9 mouse cellular contexts compared by ENCODE assay signal in genomic region chr1:178683631-178684030, GRCm38 (mm10).
A peak's percentile ranks its signal among the peaks of the same experiment; 100 is the strongest.
DNase-seq lines count a peak whose midpoint lies in the region; ATAC-seq lines count a peak whose summit lies in the region.
"Had no signal": no experiment of that assay in that cellular context is flagged by ENCODE, and none has a peak within 500 bp of the region (broad histone marks: within the 10 kb centered on the region; RNA-seq: fewer than 3 reads in every experiment).

No protein-coding gene starts in this region.

- no peak overlapping the region for H3K9ac ChIP-seq in midbrain, embryonic 13.5 days (replicated peaks)
- H3K9ac ChIP-seq in liver, embryonic 12.5 days, result no peak overlapping the region
- H3K9ac ChIP-seq: liver, embryonic 14.5 days had no signal

- H3K27ac ChIP-seq in midbrain, embryonic 13.5 days, result no peak overlapping the region
- H3K27ac ChIP-seq in midbrain, embryonic 10.5 days (replicated peaks), result no peak overlapping the region
- no peak overlapping the region for H3K27ac ChIP-seq in liver, embryonic 12.5 days
- H3K27ac ChIP-seq: liver, embryonic 14.5 days had no signal

- H3K36me3 ChIP-seq in midbrain, embryonic 13.5 days, result no peaks in the 10 kb centered on the region
- H3K36me3 ChIP-seq in midbrain, embryonic 10.5 days, result 0 out of 2 replicates have a peak, but pooled peaks cover 2% of the 10 kb centered on the region
- no peaks in the 10 kb centered on the region for H3K36me3 ChIP-seq in liver, embryonic 12.5 days

- no peaks in the 10 kb centered on the region for H3K9me3 ChIP-seq in midbrain, embryonic 13.5 days
- H3K9me3 ChIP-seq in midbrain, embryonic 10.5 days (replicated peaks), result no peaks in the 10 kb centered on the region
- no peaks in the 10 kb centered on the region for H3K9me3 ChIP-seq in liver, embryonic 12.5 days (replicated peaks)

- H3K4me2 ChIP-seq in midbrain, embryonic 13.5 days (replicated peaks), result no peak overlapping the region
- H3K4me2 ChIP-seq in liver, embryonic 12.5 days, result no peak overlapping the region

- H3K27me3 ChIP-seq in midbrain, embryonic 13.5 days, result no peaks in the 10 kb centered on the region
- no peaks in the 10 kb centered on the region for H3K27me3 ChIP-seq in midbrain, embryonic 10.5 days (ENCODE audit: low read depth, poor library complexity, severe bottlenecking)
- 0 out of 2 replicates have a peak, but pooled peaks cover 7% of the 10 kb centered on the region for H3K27me3 ChIP-seq in liver, embryonic 12.5 days (replicated peaks)

- no peak overlapping the region for H3K4me3 ChIP-seq in midbrain, embryonic 13.5 days (replicated peaks)
- H3K4me3 ChIP-seq in midbrain, embryonic 10.5 days, result no peak overlapping the region
- H3K4me3 ChIP-seq in liver, embryonic 12.5 days, result no peak overlapping the region

- 78% methylated on average over 10 of the region's 10 CpGs for WGBS in midbrain, embryonic 13.5 days
- 85% methylated on average over 10 of the region's 10 CpGs for WGBS in midbrain, embryonic 10.5 days
- 64% methylated on average over 10 of the region's 10 CpGs for WGBS in liver, embryonic 12.5 days (ENCODE audit: insufficient replicate concordance)

- 0 out of 2 replicates have a peak, but pooled peaks have one; percentile 24 for ATAC-seq in midbrain, embryonic 13.5 days
- no peak for ATAC-seq in liver, embryonic 12.5 days

- no peak for DNase-seq in midbrain, embryonic 10.5 days (ENCODE audit: low spot score)
- DNase-seq in kidney, adult 11 months, result peak; percentile 14
- DNase-seq in layer of hippocampus, adult 8-10 months (ENCODE audit: low spot score in 2 of 2), result peak; percentile 34 to 50
- DNase-seq in right cerebral cortex, postnatal 14 days, result peak; percentile 63
- DNase-seq in spleen, postnatal 14 days (ENCODE audit: low spot score in 2 of 2), result no peak
- DNase-seq: heart, adult 11 months had no signal

- peaks cover 8% of the 10 kb centered on the region; the same call in 1 of the 2 replicates for H3K4me1 ChIP-seq in midbrain, embryonic 13.5 days (replicated peaks)
- peaks cover 28% of the 10 kb centered on the region for H3K4me1 ChIP-seq in midbrain, embryonic 10.5 days
- H3K4me1 ChIP-seq in liver, embryonic 12.5 days, result 0 out of 2 replicates have a peak, but pooled peaks cover 5% of the 10 kb centered on the region

Comparison
In these comparisons a context has a peak if more than half of its experiments do, and no peak if none do; other contexts are left out.
1. DNase-seq: peak in kidney, adult 11 months (single experiment), layer of hippocampus, adult 8-10 months (2 of 2) and right cerebral cortex, postnatal 14 days (single experiment); none in midbrain, embryonic 10.5 days (single experiment) and spleen, postnatal 14 days (0 of 2).